Mouse (Mus musculus) layer of hippocampus, adult 6 months (tissue): ENCODE measurements around the gene Cyba. TPM values are rescaled to one million over a fixed set of nuclear protein-coding genes. Genes with fewer than 3 reads are reported as not detected.

Source experiments
- long read RNA-seq, 2 experiments: library from polyadenylated mRNA; unstranded; transcript quantifications; one replicate each; pipeline ENCODE4 v2.0.0; 2019 to 2020
- microRNA-seq: library from miRNA; unstranded; fragments of <30 nt; microRNA quantifications from one replicate; pipeline ENCODE4 v1.2.0, GENCODE M21; 2020
- polyA plus RNA-seq: library from polyadenylated mRNA; unstranded; fragments of <200 nt; fragmentation: Nextera tagmentation; gene quantifications from 2 replicates; pipeline ENCODE4 v1.2.3, GENCODE M21; 2021

Gene Cyba
- polyA plus RNA-seq = 38.7 and 50.1 TPM in 2 replicates
- long read RNA-seq, experiment 1, transcript Cyba-201 (6 exons, 744 nt) = major isoform, 25 of 26 reads
- long read RNA-seq, experiment 1, partial matches to known transcripts = 0 of 26 reads
- long read RNA-seq, experiment 1, other reads (novel, unspliced or antisense) = 0 of 26 reads
- long read RNA-seq, experiment 2, partial matches to known transcripts = 0 of 3 reads
- long read RNA-seq, experiment 2, other reads (novel, unspliced or antisense) = 0 of 3 reads

GRCm38 (mm10) chr8:122432443-122433268, at the start of gene Cyba:
TSS of gene Cyba (minus strand) at chr8:122432930.

GRCm38 (mm10) chr8:122475580-122476320, 43.0 kb upstream of the Cyba start, which contains the start of the genes Rnf166 and Ctu2:
TSS of gene Rnf166 (minus strand) at chr8:122476064.
TSS of gene Ctu2 (plus strand) at chr8:122476143.

GRCm38 (mm10) chr8:122460524-122461472, 28.1 kb upstream of the Cyba start, which contains the start of gene Snai3:
TSS of gene Snai3 (minus strand) at chr8:122460733.

GRCm38 (mm10) chr8:122443262-122444006, 10.7 kb upstream of the Cyba start, which contains the start of gene Mvd:
TSS of gene Mvd (minus strand) at chr8:122443422.

GRCm38 (mm10) chr8:122421376-122422070, 11.2 kb downstream of the Cyba start, which contains the start of gene Il17c:
TSS of gene Il17c (plus strand) at chr8:122422020.

GRCm38 (mm10) chr8:122376365-122377231, 56.1 kb downstream of the Cyba start, which contains the start of gene Zc3h18:
TSS of gene Zc3h18 (plus strand) at chr8:122376609.

Small RNA genes within 50 kb of the gene (microRNA-seq; reads per million reads assigned to microRNA genes)
- not detected for gene Gm24366

Other genes with a start within 250 kb of the Cyba start
- 1.2 and 1.9 TPM in 2 replicates for gene Zfpm1, start 150.8 kb downstream of the Cyba start, polyA plus RNA-seq
- 0.10 TPM in 1 of 2 replicates, not detected in the other for gene Trhr2, start 72.2 kb downstream of the Cyba start, polyA plus RNA-seq
- 4.1 and 4.5 TPM in 2 replicates for gene Zc3h18, start 56.3 kb downstream of the Cyba start, polyA plus RNA-seq
- not detected in 2 replicates for gene Il17c, start 10.9 kb downstream of the Cyba start, polyA plus RNA-seq
- 29.1 and 29.9 TPM in 2 replicates for gene Mvd, start 10.5 kb upstream of the Cyba start, polyA plus RNA-seq
- gene Snai3, start 27.8 kb upstream of the Cyba start, polyA plus RNA-seq = not detected in 2 replicates
- 21.5 and 23.2 TPM in 2 replicates for gene Rnf166, start 43.1 kb upstream of the Cyba start, polyA plus RNA-seq
- 21.3 and 21.5 TPM in 2 replicates for gene Ctu2, start 43.2 kb upstream of the Cyba start, polyA plus RNA-seq
- gene Piezo1, start 118.4 kb upstream of the Cyba start, polyA plus RNA-seq = 0.84 and 1.2 TPM in 2 replicates
- gene Cdt1, start 135.1 kb upstream of the Cyba start, polyA plus RNA-seq = 1.1 and 1.4 TPM in 2 replicates
- gene Aprt, start 144.0 kb upstream of the Cyba start, polyA plus RNA-seq = 158 and 170 TPM in 2 replicates
- gene Galns, start 178.5 kb upstream of the Cyba start, polyA plus RNA-seq = 4.3 and 4.6 TPM in 2 replicates
- gene Trappc2l, start 178.7 kb upstream of the Cyba start, polyA plus RNA-seq = 195 and 238 TPM in 2 replicates
- gene Pabpn1l, start 189.8 kb upstream of the Cyba start, polyA plus RNA-seq = not detected in 2 replicates